Mouse (Mus musculus): ENCODE measurements around the gene Cfap57. TPM values are rescaled to one million over a fixed set of nuclear protein-coding genes. Genes with fewer than 3 reads are reported as not detected.
"Not testable (repeated sequence)": the region's sequence is repeated elsewhere in the genome, so short reads cannot be mapped to it uniquely, and the experiment has no call there.

The Cfap57 gene
- polyA plus RNA-seq, 1 experiment from 2014 or later, result 0.82 TPM

- 0 out of 2 replicates have a peak, but pooled peaks cover 2% of the 10 kb centered on the region for H3K9me3 ChIP-seq (replicated peaks)
- H3K36me3 ChIP-seq (replicated peaks), result no peaks in the 10 kb centered on the region
- H3K27me3 ChIP-seq, result peaks cover 5% of the 10 kb centered on the region; the same call in 1 of the 2 replicates
- no peak overlapping the region for H3K27ac ChIP-seq (replicated peaks)
- H3K9ac ChIP-seq, result no peak overlapping the region
- WGBS (ENCODE audit: insufficient replicate concordance), result 73% methylated on average over 13 of the region's 13 CpGs
- peaks cover 26% of the 10 kb centered on the region for H3K4me1 ChIP-seq (replicated peaks)
- ATAC-seq (ENCODE audit: insufficient read depth), result no peak
- H3K4me3 ChIP-seq (replicated peaks), result no peak overlapping the region
- H3K4me2 ChIP-seq, result no peak overlapping the region
These were observed 56.3 kb downstream of the Cfap57 start for GRCm38 (mm10) chr4:118564062-118564925.

GRCm38 (mm10) chr4:118553039-118553649, 67.4 kb downstream of the Cfap57 start:
- no peak for ATAC-seq (ENCODE audit: insufficient read depth)
- WGBS (ENCODE audit: insufficient replicate concordance), result 49% methylated on average over 3 of the region's 3 CpGs
- H3K27ac ChIP-seq (replicated peaks), result no peak overlapping the region
- no peaks in the 10 kb centered on the region for H3K27me3 ChIP-seq
- H3K4me1 ChIP-seq (replicated peaks), result no peaks in the 10 kb centered on the region
- no peak overlapping the region for H3K9ac ChIP-seq
- H3K4me3 ChIP-seq (replicated peaks), result no peak overlapping the region
- H3K36me3 ChIP-seq (replicated peaks), result no peaks in the 10 kb centered on the region
- no peak overlapping the region for H3K4me2 ChIP-seq
- peaks cover under 1% of the 10 kb centered on the region for H3K9me3 ChIP-seq (replicated peaks)

- H3K4me1 ChIP-seq (replicated peaks); H3K27ac ChIP-seq (replicated peaks); ATAC-seq (ENCODE audit: insufficient read depth); H3K36me3 ChIP-seq (replicated peaks); H3K27me3 ChIP-seq; H3K9me3 ChIP-seq (replicated peaks); H3K4me3 ChIP-seq (replicated peaks); H3K9ac ChIP-seq; H3K4me2 ChIP-seq: not testable (repeated sequence)
- 69% methylated on average over 10 of the region's 10 CpGs for WGBS (ENCODE audit: insufficient replicate concordance)
These were observed 72.5 kb downstream of the Cfap57 start for GRCm38 (mm10) chr4:118548130-118548480.

- not testable (repeated sequence) for H3K9me3 ChIP-seq (replicated peaks); H3K4me3 ChIP-seq (replicated peaks); ATAC-seq (ENCODE audit: insufficient read depth); H3K4me1 ChIP-seq (replicated peaks); H3K36me3 ChIP-seq (replicated peaks); H3K27me3 ChIP-seq; H3K27ac ChIP-seq (replicated peaks); H3K4me2 ChIP-seq; H3K9ac ChIP-seq
- 70% methylated on average over 23 of the region's 23 CpGs for WGBS (ENCODE audit: insufficient replicate concordance)
These were observed 73.0 kb downstream of the Cfap57 start for GRCm38 (mm10) chr4:118547424-118548129.

GRCm38 (mm10) chr4:118544441-118545127, 76.0 kb downstream of the Cfap57 start:
- peak overlapping the region; percentile 39 for H3K4me3 ChIP-seq (replicated peaks)
- H3K27ac ChIP-seq (replicated peaks), result peak overlapping the region; percentile 69
- no peaks in the 10 kb centered on the region for H3K36me3 ChIP-seq (replicated peaks)
- no peaks in the 10 kb centered on the region for H3K27me3 ChIP-seq
- H3K4me1 ChIP-seq (replicated peaks), result peaks cover 7% of the 10 kb centered on the region; the same call in 1 of the 2 replicates
- peaks cover 7% of the 10 kb centered on the region for H3K9me3 ChIP-seq (replicated peaks)
- 65% methylated on average over 14 of the region's 14 CpGs for WGBS (ENCODE audit: insufficient replicate concordance)
- H3K4me2 ChIP-seq, result peak overlapping the region; percentile 60
- peak; percentile 57 for ATAC-seq (ENCODE audit: insufficient read depth)
- H3K9ac ChIP-seq, result no peak overlapping the region

GRCm38 (mm10) chr4:118543592-118544260, 76.9 kb downstream of the Cfap57 start, which contains the start of gene Tmem125:
TSS of gene Tmem125 (minus strand) at chr4:118544044.
- no peak within 1 kb of the TSS for H3K9ac ChIP-seq
- peak; percentile 64 for ATAC-seq (ENCODE audit: insufficient read depth)

GRCm38 (mm10) chr4:118543158-118543530, 77.4 kb downstream of the Cfap57 start:
- no peak overlapping the region for H3K9ac ChIP-seq
- peak overlapping the region; percentile 60 for H3K4me2 ChIP-seq
- H3K36me3 ChIP-seq (replicated peaks), result no peaks in the 10 kb centered on the region
- H3K27me3 ChIP-seq, result no peaks in the 10 kb centered on the region
- H3K9me3 ChIP-seq (replicated peaks), result peaks cover 6% of the 10 kb centered on the region
- H3K4me3 ChIP-seq (replicated peaks), result peak overlapping the region; percentile 39
- ATAC-seq (ENCODE audit: insufficient read depth), result no peak
- H3K27ac ChIP-seq (replicated peaks), result 0 out of 2 replicates have a peak overlapping the region, but pooled peaks have one; percentile 69
- peaks cover 7% of the 10 kb centered on the region; the same call in 1 of the 2 replicates for H3K4me1 ChIP-seq (replicated peaks)
- 12% methylated on average over 13 of the region's 13 CpGs for WGBS (ENCODE audit: insufficient replicate concordance)

More at GRCm38 (mm10) chr4:118543592-118544260, 76.9 kb downstream of the Cfap57 start, which contains the start of gene Tmem125:
- H3K27ac ChIP-seq (replicated peaks), result peak within 1 kb of the TSS; percentile 69
- H3K4me2 ChIP-seq, result peak within 1 kb of the TSS; percentile 60
- H3K36me3 ChIP-seq (replicated peaks), result no peaks in the 10 kb centered on the region
- peak within 1 kb of the TSS; percentile 39 for H3K4me3 ChIP-seq (replicated peaks)
- peaks cover 7% of the 10 kb centered on the region for H3K9me3 ChIP-seq (replicated peaks)
- WGBS (ENCODE audit: insufficient replicate concordance), result 6% methylated on average over 24 of the region's 24 CpGs
- H3K27me3 ChIP-seq, result no peaks in the 10 kb centered on the region
- peaks cover 7% of the 10 kb centered on the region; the same call in 1 of the 2 replicates for H3K4me1 ChIP-seq (replicated peaks)

- H3K27ac ChIP-seq (replicated peaks), result no peak overlapping the region
- 43% methylated on average over 9 of the region's 9 CpGs for WGBS (ENCODE audit: insufficient replicate concordance)
- peak overlapping the region; percentile 60 for H3K4me2 ChIP-seq
- no peak for ATAC-seq (ENCODE audit: insufficient read depth)
- H3K27me3 ChIP-seq, result no peaks in the 10 kb centered on the region
- H3K36me3 ChIP-seq (replicated peaks), result no peaks in the 10 kb centered on the region
- H3K4me3 ChIP-seq (replicated peaks), result no peak overlapping the region
- H3K9me3 ChIP-seq (replicated peaks), result 0 out of 2 replicates have a peak, but pooled peaks cover 2% of the 10 kb centered on the region
- H3K9ac ChIP-seq, result no peak overlapping the region
- H3K4me1 ChIP-seq (replicated peaks), result peaks cover 7% of the 10 kb centered on the region; the same call in 1 of the 2 replicates
These were observed 77.9 kb downstream of the Cfap57 start for GRCm38 (mm10) chr4:118542510-118543157.

- peaks cover 7% of the 10 kb centered on the region; the same call in 1 of the 2 replicates for H3K4me1 ChIP-seq (replicated peaks)
- WGBS (ENCODE audit: insufficient replicate concordance), result 41% methylated on average over 10 of the region's 10 CpGs
- no peak overlapping the region for H3K27ac ChIP-seq (replicated peaks)
- H3K27me3 ChIP-seq, result no peaks in the 10 kb centered on the region
- no peak overlapping the region for H3K4me3 ChIP-seq (replicated peaks)
- no peak overlapping the region for H3K4me2 ChIP-seq
- H3K9me3 ChIP-seq (replicated peaks), result no peaks in the 10 kb centered on the region
- ATAC-seq (ENCODE audit: insufficient read depth), result no peak
- no peak overlapping the region for H3K9ac ChIP-seq
- H3K36me3 ChIP-seq (replicated peaks), result no peaks in the 10 kb centered on the region
These were observed 80.7 kb downstream of the Cfap57 start for GRCm38 (mm10) chr4:118539904-118540303.

GRCm38 (mm10) chr4:118537801-118538200, 82.8 kb downstream of the Cfap57 start:
- Histone ChIP-seq H3K9ac (no peak overlapping the region), H3K36me3 (replicated peaks) (no peaks in the 10 kb centered on the region), H3K27me3 (no peaks in the 10 kb centered on the region), H3K9me3 (replicated peaks) (no peaks in the 10 kb centered on the region), H3K4me1 (replicated peaks) (peaks cover 1% of the 10 kb centered on the region; the same call in 1 of the 2 replicates), H3K4me2 (no peak overlapping the region), H3K4me3 (replicated peaks) (no peak overlapping the region), H3K27ac (replicated peaks) (no peak overlapping the region)
- no peak for ATAC-seq (ENCODE audit: insufficient read depth)
- 20% methylated on average over 6 of the region's 6 CpGs for WGBS (ENCODE audit: insufficient replicate concordance)

Data from liver, embryonic 15.5 days (tissue).